Mouse (Mus musculus): ENCODE measurements around the gene Rnasek.

GRCm38 (mm10) chr11:70211972-70212371 lies 27.7 kb downstream of the Rnasek start:
- TF ChIP-seq CTCF (IDR thresholded peaks at IDR 0.05; ENCODE audit: borderline replicate concordance, insufficient read depth, low read depth, low read length) (no peak), POLR2A (IDR thresholded peaks at IDR 0.05; ENCODE audit: borderline replicate concordance, insufficient read depth, low read length) (no peak)
